Mouse (Mus musculus) frontal cortex, postnatal 10 days (tissue): ENCODE results near the gene Gm12845.
"Not testable (repeated sequence)": the region's sequence is repeated elsewhere in the genome, so short reads cannot be mapped to it uniquely, and the experiment has no call there.

Experiments
- DNase-seq, 2 experiments: peaks; one replicate each; pipeline ENCODE4 v3.0.0; 2022; ENCODE audit warnings: low spot score in 2 of 2, mixed read lengths in 1 of 2

Gm12845 gene

GRCm38 (mm10) chr4:117724112-117724511 lies at the start of gene Gm12845:
Gene Gm12845 (plus strand): TSS chr4:117724412.
- DNase-seq, result no peak

GRCm38 (mm10) chr4:117676903-117677302 lies 47.3 kb upstream of the Gm12845 start:
- peak; percentile 51 to 82 for DNase-seq

GRCm38 (mm10) chr4:117680963-117681362 lies 43.2 kb upstream of the Gm12845 start:
- no peak for DNase-seq

DNA sequence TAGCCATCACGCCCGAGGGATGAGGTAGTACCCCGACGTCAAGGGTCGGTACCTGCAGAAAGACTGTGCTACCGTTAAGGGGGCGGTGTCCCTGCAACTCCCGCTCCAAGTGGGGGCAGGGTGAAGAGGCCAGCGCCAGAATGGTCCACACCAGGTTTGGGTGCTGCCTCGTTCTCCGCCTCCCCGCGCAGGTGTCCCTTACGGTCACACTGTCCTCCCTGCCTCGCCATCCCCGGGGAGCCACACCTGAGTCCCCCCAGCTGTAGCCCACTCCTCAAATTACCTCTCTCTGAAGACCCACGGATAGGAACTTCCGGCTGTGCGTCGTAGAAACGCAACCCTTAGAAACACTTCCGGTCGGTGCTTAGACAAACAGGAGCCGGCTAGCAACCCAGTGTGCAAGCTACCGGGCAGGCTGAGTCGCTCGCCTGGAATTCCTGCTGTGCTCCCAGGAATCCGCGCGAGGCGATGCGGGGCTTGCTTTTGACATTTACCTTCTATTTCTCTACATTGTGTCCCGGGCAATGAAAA lies 42.2 kb upstream of the Gm12845 start, which contains the start of gene Dmap1:
Dmap1 (minus strand) TSS at position 343 of the 531 bp plus-strand sequence.
- peak; percentile 66 to 80 for DNase-seq

DNA sequence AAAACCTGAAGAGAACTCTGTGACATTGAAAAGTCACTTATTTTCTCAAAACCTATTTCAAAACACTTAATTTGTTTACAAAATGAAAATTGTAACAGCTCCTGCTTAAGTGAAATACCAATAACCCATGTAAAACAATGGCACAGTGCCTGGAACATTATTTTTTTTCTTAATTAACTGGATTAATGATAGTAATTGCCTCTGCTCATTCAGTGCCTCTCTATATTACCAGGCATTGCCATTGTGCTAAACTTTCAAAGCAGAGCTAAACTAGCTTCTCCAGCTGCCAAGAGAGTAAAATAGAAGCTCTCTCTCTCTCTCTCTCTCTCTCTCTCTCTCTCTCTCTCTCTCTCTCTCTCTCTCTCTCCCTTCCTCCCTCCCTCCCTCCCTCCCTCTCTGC lies 41.7 kb upstream of the Gm12845 start:
- DNase-seq, result no peak

GRCm38 (mm10) chr4:117683048-117683768 lies 41.0 kb upstream of the Gm12845 start:
- no peak for DNase-seq

DNA sequence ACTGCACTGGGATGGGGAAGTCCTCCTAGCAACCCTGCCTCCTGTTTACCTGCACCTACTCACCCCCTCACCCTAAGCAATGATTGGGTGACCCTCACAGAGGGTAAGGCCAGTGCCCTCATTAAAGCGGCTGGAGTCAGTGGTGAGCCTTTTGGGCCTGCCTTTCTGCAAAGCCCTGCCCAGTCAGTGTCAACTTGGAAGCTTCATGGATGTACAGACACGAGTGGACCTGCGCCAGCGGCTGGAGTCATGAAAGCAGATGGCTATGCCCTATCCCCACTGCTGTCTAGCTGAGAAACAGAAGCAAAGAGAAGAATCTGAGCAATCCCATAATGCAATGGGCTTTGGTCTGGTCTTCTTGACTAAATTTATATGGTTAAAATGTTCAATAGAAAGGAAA lies 37.9 kb upstream of the Gm12845 start:
- DNase-seq, result no peak

GRCm38 (mm10) chr4:117705361-117705760 lies 18.9 kb upstream of the Gm12845 start:
- peak in 1 of 2 experiments; percentile 50 for DNase-seq

- DNase-seq, result no peak
Observed at GRCm38 (mm10) chr4:117708780-117709550, 15.2 kb upstream of the Gm12845 start.

GRCm38 (mm10) chr4:117712314-117712713 lies 11.9 kb upstream of the Gm12845 start:
- DNase-seq, result no peak

- DNase-seq, result no peak
Observed at GRCm38 (mm10) chr4:117713303-117714098, 10.7 kb upstream of the Gm12845 start.

- no peak for DNase-seq
Observed at GRCm38 (mm10) chr4:117731926-117732325, 7.7 kb downstream of the Gm12845 start.

DNA sequence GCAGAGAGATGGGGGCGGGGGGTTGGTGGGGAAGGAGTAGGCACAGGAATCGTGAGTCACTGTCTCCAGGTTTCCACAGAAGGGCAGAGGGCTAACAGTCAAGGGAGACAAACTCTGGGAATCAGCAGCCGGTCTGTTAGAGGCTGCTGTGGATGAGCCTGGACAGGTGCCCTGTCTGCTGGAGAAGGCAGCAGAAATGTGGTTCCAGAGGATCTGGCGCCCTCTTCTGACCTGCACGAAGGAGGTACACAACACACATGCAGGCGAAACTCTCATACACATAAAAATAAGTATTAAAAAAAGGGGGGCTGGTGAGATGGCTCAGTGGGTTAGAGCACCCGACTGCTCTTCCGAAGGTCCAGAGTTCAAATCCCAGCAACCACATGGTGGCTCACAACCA lies 13.3 kb downstream of the Gm12845 start:
- DNase-seq, result peak in 1 of 2 experiments; percentile 9

GRCm38 (mm10) chr4:117752469-117752868 lies 28.3 kb downstream of the Gm12845 start:
- not testable (repeated sequence) for DNase-seq

DNA sequence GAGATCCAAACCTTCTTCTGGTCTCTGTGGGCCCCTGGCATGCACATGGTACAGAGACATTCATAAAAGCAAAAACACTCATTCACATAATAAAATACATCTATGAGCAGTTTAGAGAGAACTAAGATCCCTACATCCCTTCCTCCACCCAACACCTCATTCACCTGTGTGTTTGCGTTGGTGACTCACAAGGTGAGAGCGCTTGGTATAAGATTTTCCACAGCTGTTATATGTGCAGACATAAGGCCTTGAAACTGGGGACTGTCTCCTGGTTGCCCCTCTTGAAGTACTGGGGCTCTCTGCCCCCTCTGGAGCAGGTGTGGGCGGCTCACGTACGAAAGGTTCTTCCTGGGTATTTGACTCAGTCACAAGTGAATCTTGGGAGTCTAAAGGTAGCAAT lies 35.9 kb downstream of the Gm12845 start:
- no peak for DNase-seq

DNA sequence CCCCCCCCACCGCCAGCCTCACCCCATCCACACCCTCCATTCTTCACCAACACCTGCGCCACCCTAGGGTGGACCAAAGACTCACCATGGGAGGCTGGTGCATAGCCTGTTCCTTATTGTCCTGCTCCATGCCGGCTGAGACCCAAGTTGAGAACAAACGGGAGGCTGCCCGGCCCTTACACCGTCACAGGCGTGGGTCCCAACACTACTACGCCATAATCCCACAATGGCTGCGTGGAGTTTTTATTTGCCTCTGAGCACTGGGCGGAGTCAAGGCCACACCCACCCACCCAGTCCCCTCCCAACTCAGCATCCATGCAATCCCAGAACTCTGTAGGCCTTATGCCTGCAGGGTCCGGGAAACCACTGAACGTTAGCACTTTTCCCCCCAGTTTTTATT lies 41.2 kb downstream of the Gm12845 start, which contains the start of gene Klf17:
Klf17 (minus strand) TSS at position 233 of the 400 bp plus-strand sequence.
- DNase-seq, result no peak

DNA sequence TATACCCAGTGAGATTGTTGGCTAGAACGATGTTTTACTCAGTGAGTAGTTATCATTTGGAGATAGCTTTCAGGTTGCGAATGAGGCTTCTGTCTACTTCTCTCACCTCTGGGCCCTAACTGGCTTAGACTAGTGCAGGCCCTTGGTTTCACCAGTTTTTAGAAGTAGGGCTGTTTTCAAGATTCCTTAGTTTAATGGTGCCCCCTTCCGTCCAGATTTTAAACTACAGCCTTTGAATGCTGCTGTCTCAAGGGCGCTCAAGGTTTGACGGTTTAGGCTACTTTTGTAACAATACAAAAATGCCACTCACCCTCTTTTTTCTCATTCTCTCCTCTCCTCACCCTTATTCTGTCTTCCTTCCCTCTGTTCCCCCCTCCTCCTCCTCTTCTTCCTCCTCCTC lies 46.7 kb downstream of the Gm12845 start:
- DNase-seq, result peak in 1 of 2 experiments; percentile 61

DNA sequence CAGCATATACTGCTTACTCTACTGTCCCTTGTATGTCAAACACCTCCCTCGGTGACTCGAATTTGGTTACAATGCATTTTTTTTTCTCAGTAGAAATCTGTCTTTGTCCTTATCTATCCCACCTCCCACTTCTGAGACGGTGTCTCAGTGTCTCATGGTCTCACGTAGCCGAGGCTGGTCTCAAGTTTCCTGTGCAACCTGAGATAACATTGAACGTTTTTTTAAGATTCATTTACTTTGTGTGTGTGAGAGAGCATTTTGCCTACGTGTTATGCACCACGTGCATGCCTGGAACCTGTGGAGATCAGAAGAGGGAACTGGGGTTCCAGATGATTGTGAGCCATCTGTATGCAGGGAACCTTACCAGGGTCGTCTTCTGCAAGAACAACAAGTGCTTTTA lies 48.7 kb downstream of the Gm12845 start:
- no peak for DNase-seq
